Mouse (Mus musculus): ENCODE measurements around the gene Fam217a.
"Not testable (repeated sequence)": the region's sequence is repeated elsewhere in the genome, so short reads cannot be mapped to it uniquely, and the experiment has no call there.

Fam217a gene

GRCm38 (mm10) chr13:34924210-34924609 is at the start of gene Fam217a, which contains the start of gene 4933417A18Rik:
Fam217a (minus strand) TSS chr13:34924310.
4933417A18Rik (plus strand) TSS chr13:34924409.
- no peak for DNase-seq

- peak; percentile 21 for DNase-seq
Observed at GRCm38 (mm10) chr13:34973770-34974169, 49.7 kb upstream of the Fam217a start.

GRCm38 (mm10) chr13:34973149-34973548 is 49.0 kb upstream of the Fam217a start:
- DNase-seq = peak; percentile 51

- not testable (repeated sequence) for DNase-seq
Observed at GRCm38 (mm10) chr13:34972456-34972855, 48.3 kb upstream of the Fam217a start.

GRCm38 (mm10) chr13:34965647-34966046 is 41.5 kb upstream of the Fam217a start:
- not testable (repeated sequence) for DNase-seq

- peak; percentile 7 for DNase-seq
Observed at GRCm38 (mm10) chr13:34964866-34965265, 40.8 kb upstream of the Fam217a start.

- peak; percentile 13 for DNase-seq
Observed at GRCm38 (mm10) chr13:34964419-34964818, 40.3 kb upstream of the Fam217a start.

GRCm38 (mm10) chr13:34963511-34964397 is 39.6 kb upstream of the Fam217a start, which contains the start of gene Eci3:
Eci3 (minus strand) TSS chr13:34963810.
- peak; percentile 67 for DNase-seq

- DNase-seq = no peak
Observed at GRCm38 (mm10) chr13:34960996-34961770, 37.1 kb upstream of the Fam217a start.

- DNase-seq = not testable (repeated sequence)
Observed at GRCm38 (mm10) chr13:34958158-34958557, 34.0 kb upstream of the Fam217a start.

- no peak for DNase-seq
Observed at GRCm38 (mm10) chr13:34956901-34957300, 32.8 kb upstream of the Fam217a start.

GRCm38 (mm10) chr13:34951437-34951836 is 27.3 kb upstream of the Fam217a start:
- not testable (repeated sequence) for DNase-seq

GRCm38 (mm10) chr13:34942370-34942769 is 18.3 kb upstream of the Fam217a start:
- DNase-seq = no peak

GRCm38 (mm10) chr13:34934931-34935644 is 11.0 kb upstream of the Fam217a start:
- DNase-seq = no peak

- DNase-seq = peak; percentile 61
Observed at GRCm38 (mm10) chr13:34916520-34917167, 7.5 kb downstream of the Fam217a start.

GRCm38 (mm10) chr13:34914614-34915013 is 9.5 kb downstream of the Fam217a start:
- no peak for DNase-seq

- no peak for DNase-seq
Observed at GRCm38 (mm10) chr13:34892871-34893270, 31.2 kb downstream of the Fam217a start.

- DNase-seq = no peak
Observed at GRCm38 (mm10) chr13:34876481-34876880, 47.6 kb downstream of the Fam217a start.

- DNase-seq = peak; percentile 79
Observed at GRCm38 (mm10) chr13:34875741-34876445, 48.2 kb downstream of the Fam217a start.

GRCm38 (mm10) chr13:34875166-34875710 is 48.9 kb downstream of the Fam217a start, which contains the start of gene Prpf4b:
Prpf4b (plus strand) TSS chr13:34875302.
- peak; percentile 94 for DNase-seq

GRCm38 (mm10) chr13:34874736-34875135 is 49.4 kb downstream of the Fam217a start:
- DNase-seq = not testable (repeated sequence)
